Mouse (Mus musculus): ENCODE measurements around the gene Cryba2. TPM values are rescaled to one million over a fixed set of nuclear protein-coding genes. Genes with fewer than 3 reads are reported as not detected.

The Cryba2 gene
- polyA plus RNA-seq, 1 experiment from 2014 or later = 2.9 TPM

- Histone ChIP-seq H3K4me1 (replicated peaks) (peaks cover 52% of the 10 kb centered on the region), H3K4me3 (peak overlapping the region; percentile 88), H3K4me2 (peak overlapping the region; percentile 82), H3K36me3 (no peaks in the 10 kb centered on the region), H3K27me3 (no peaks in the 10 kb centered on the region), H3K27ac (replicated peaks) (peak overlapping the region; percentile 89), H3K9ac (peak overlapping the region; percentile 98), H3K9me3 (no peaks in the 10 kb centered on the region)
- ATAC-seq (ENCODE audit: low FRiP score, low read depth) = no peak
- under 1% methylated on average over 70 of the region's 74 CpGs for WGBS
Observed at GRCm38 (mm10) chr1:74855651-74856438, 37.1 kb downstream of the Cryba2 start.

GRCm38 (mm10) chr1:74855156-74855555 lies 37.8 kb downstream of the Cryba2 start:
- no peak; the same call in 1 of the 2 replicates for ATAC-seq (ENCODE audit: low FRiP score, low read depth)
- peak overlapping the region; percentile 98 for H3K9ac ChIP-seq
- WGBS = under 1% methylated on average over 46 of the region's 48 CpGs
- H3K4me3 ChIP-seq = peak overlapping the region; percentile 88
- H3K4me1 ChIP-seq (replicated peaks) = peaks cover 52% of the 10 kb centered on the region
- H3K9me3 ChIP-seq = no peaks in the 10 kb centered on the region
- no peaks in the 10 kb centered on the region for H3K36me3 ChIP-seq
- peak overlapping the region; percentile 82 for H3K4me2 ChIP-seq
- H3K27me3 ChIP-seq = no peaks in the 10 kb centered on the region
- H3K27ac ChIP-seq (replicated peaks) = peak overlapping the region; percentile 89

- Histone ChIP-seq H3K27ac (replicated peaks) (peak within 1 kb of the TSS; percentile 89), H3K27me3 (no peaks in the 10 kb centered on the region), H3K4me3 (peak within 1 kb of the TSS; percentile 88), H3K9ac (peak within 1 kb of the TSS; percentile 98), H3K9me3 (no peaks in the 10 kb centered on the region), H3K4me2 (peak within 1 kb of the TSS; percentile 82), H3K36me3 (no peaks in the 10 kb centered on the region), H3K4me1 (replicated peaks) (peaks cover 45% of the 10 kb centered on the region)
- 1% methylated on average over 36 of the region's 39 CpGs for WGBS
- ATAC-seq (ENCODE audit: low FRiP score, low read depth) = peak; percentile 91
Observed at GRCm38 (mm10) chr1:74854306-74855056, 38.5 kb downstream of the Cryba2 start, which contains the start of gene Cdk5r2. Gene Cdk5r2, plus strand, starts transcription at chr1:74854934.

GRCm38 (mm10) chr1:74851001-74851775 lies 41.8 kb downstream of the Cryba2 start:
- WGBS = 4% methylated on average over 5 of the region's 6 CpGs
- no peak for ATAC-seq (ENCODE audit: low FRiP score, low read depth)
- Histone ChIP-seq H3K27ac (replicated peaks) (no peak overlapping the region), H3K4me3 (no peak overlapping the region), H3K27me3 (no peaks in the 10 kb centered on the region), H3K36me3 (no peaks in the 10 kb centered on the region), H3K9me3 (no peaks in the 10 kb centered on the region), H3K4me1 (replicated peaks) (peaks cover 23% of the 10 kb centered on the region), H3K4me2 (no peak overlapping the region), H3K9ac (no peak overlapping the region)

- Histone ChIP-seq H3K4me1 (replicated peaks) (peaks cover 20% of the 10 kb centered on the region), H3K36me3 (no peaks in the 10 kb centered on the region), H3K9ac (no peak overlapping the region), H3K4me3 (no peak overlapping the region), H3K27me3 (no peaks in the 10 kb centered on the region), H3K4me2 (no peak overlapping the region), H3K27ac (replicated peaks) (no peak overlapping the region), H3K9me3 (no peaks in the 10 kb centered on the region)
- no peak for ATAC-seq (ENCODE audit: low FRiP score, low read depth)
- 36% methylated on average over 6 of the region's 6 CpGs for WGBS
Observed at GRCm38 (mm10) chr1:74850251-74850650, 42.7 kb downstream of the Cryba2 start.

GRCm38 (mm10) chr1:74848946-74849345 lies 44.0 kb downstream of the Cryba2 start:
- no peaks in the 10 kb centered on the region for H3K36me3 ChIP-seq
- H3K27ac ChIP-seq (replicated peaks) = no peak overlapping the region
- H3K4me1 ChIP-seq (replicated peaks) = peaks cover 14% of the 10 kb centered on the region
- H3K4me3 ChIP-seq = no peak overlapping the region
- 58% methylated on average over 5 of the region's 5 CpGs for WGBS
- H3K27me3 ChIP-seq = no peaks in the 10 kb centered on the region
- no peak for ATAC-seq (ENCODE audit: low FRiP score, low read depth)
- no peak overlapping the region for H3K9ac ChIP-seq
- H3K9me3 ChIP-seq = no peaks in the 10 kb centered on the region
- H3K4me2 ChIP-seq = no peak overlapping the region

GRCm38 (mm10) chr1:74846341-74846740 lies 46.6 kb downstream of the Cryba2 start:
- Histone ChIP-seq H3K4me1 (replicated peaks) (peaks cover 5% of the 10 kb centered on the region; the same call in 1 of the 2 replicates), H3K4me3 (no peak overlapping the region), H3K27me3 (no peaks in the 10 kb centered on the region), H3K4me2 (no peak overlapping the region), H3K27ac (replicated peaks) (no peak overlapping the region), H3K36me3 (no peaks in the 10 kb centered on the region), H3K9ac (no peak overlapping the region), H3K9me3 (no peaks in the 10 kb centered on the region)
- WGBS = 51% methylated on average over 9 of the region's 9 CpGs
- ATAC-seq (ENCODE audit: low FRiP score, low read depth) = no peak

GRCm38 (mm10) chr1:74843090-74843489 lies 49.9 kb downstream of the Cryba2 start:
- no peak overlapping the region for H3K27ac ChIP-seq (replicated peaks)
- no peak overlapping the region for H3K4me2 ChIP-seq
- H3K4me3 ChIP-seq = no peak overlapping the region
- ATAC-seq (ENCODE audit: low FRiP score, low read depth) = no peak
- H3K9ac ChIP-seq = no peak overlapping the region
- no peaks in the 10 kb centered on the region for H3K27me3 ChIP-seq
- no peaks in the 10 kb centered on the region for H3K9me3 ChIP-seq
- H3K36me3 ChIP-seq = no peaks in the 10 kb centered on the region
- H3K4me1 ChIP-seq (replicated peaks) = no peaks in the 10 kb centered on the region
- 89% methylated on average over 5 of the region's 5 CpGs for WGBS

MicroRNA genes within 50 kb of the gene (microRNA counts, 519-probe panel; counts per million panel counts)
- microRNA mmu-miR-375 = 2,114 counts per million, percentile 21 among the panel's probes with 10 or more counts

Small RNA genes within 50 kb of the gene (microRNA-seq; reads per million reads assigned to microRNA genes)
- 707 reads per million, percentile 75 among the genes with 10 or more reads in this experiment for gene Mir375

Other genes starting within 250 kb of the Cryba2 start
- 8.8 and 9.5 TPM in 2 replicates for gene Ttll4, start 231.4 kb downstream of the Cryba2 start, polyA plus RNA-seq (2015; fragmentation: Nextera tagmentation; extraction: Ambion mirVana)
- gene Cyp27a1, start 179.6 kb downstream of the Cryba2 start, polyA plus RNA-seq (2015; fragmentation: Nextera tagmentation; extraction: Ambion mirVana) = 3.3 TPM in 2 replicates
- not detected in 2 replicates for gene Prkag3, start 143.9 kb downstream of the Cryba2 start, polyA plus RNA-seq (2015; fragmentation: Nextera tagmentation; extraction: Ambion mirVana)
- 4.7 and 7.0 TPM in 2 replicates for gene Wnt6, start 121.3 kb downstream of the Cryba2 start, polyA plus RNA-seq (2015; fragmentation: Nextera tagmentation; extraction: Ambion mirVana)
- 0.57 and 0.69 TPM in 2 replicates for gene Wnt10a, start 101.6 kb downstream of the Cryba2 start, polyA plus RNA-seq (2015; fragmentation: Nextera tagmentation; extraction: Ambion mirVana)
- 11.1 and 12.4 TPM in 2 replicates for gene Cdk5r2, start 38.2 kb downstream of the Cryba2 start, polyA plus RNA-seq (2015; fragmentation: Nextera tagmentation; extraction: Ambion mirVana)
- gene Fev, start 7.7 kb downstream of the Cryba2 start, polyA plus RNA-seq (2015; fragmentation: Nextera tagmentation; extraction: Ambion mirVana) = 3.5 and 5.0 TPM in 2 replicates
- gene Cfap65, start 42.5 kb upstream of the Cryba2 start, polyA plus RNA-seq (2015; fragmentation: Nextera tagmentation; extraction: Ambion mirVana) = 0.83 and 1.2 TPM in 2 replicates
- gene Ihh, start 58.5 kb upstream of the Cryba2 start, polyA plus RNA-seq (2015; fragmentation: Nextera tagmentation; extraction: Ambion mirVana) = 0.16 and 0.26 TPM in 2 replicates
- gene Nhej1, start 232.1 kb upstream of the Cryba2 start, polyA plus RNA-seq (2015; fragmentation: Nextera tagmentation; extraction: Ambion mirVana) = 6.8 and 6.9 TPM in 2 replicates
- gene Slc23a3, start 240.7 kb upstream of the Cryba2 start, polyA plus RNA-seq (2015; fragmentation: Nextera tagmentation; extraction: Ambion mirVana) = not detected in 2 replicates
- gene Cnppd1, start 249.6 kb upstream of the Cryba2 start, polyA plus RNA-seq (2015; fragmentation: Nextera tagmentation; extraction: Ambion mirVana) = 48.2 and 52.3 TPM in 2 replicates
- 134 and 146 TPM in 2 replicates for gene Retreg2, start 249.6 kb upstream of the Cryba2 start, polyA plus RNA-seq (2015; fragmentation: Nextera tagmentation; extraction: Ambion mirVana)

All from hindbrain, embryonic 15.5 days (tissue).